ENCODE assay signal across 13 mouse cellular contexts in the genomic region with DNA sequence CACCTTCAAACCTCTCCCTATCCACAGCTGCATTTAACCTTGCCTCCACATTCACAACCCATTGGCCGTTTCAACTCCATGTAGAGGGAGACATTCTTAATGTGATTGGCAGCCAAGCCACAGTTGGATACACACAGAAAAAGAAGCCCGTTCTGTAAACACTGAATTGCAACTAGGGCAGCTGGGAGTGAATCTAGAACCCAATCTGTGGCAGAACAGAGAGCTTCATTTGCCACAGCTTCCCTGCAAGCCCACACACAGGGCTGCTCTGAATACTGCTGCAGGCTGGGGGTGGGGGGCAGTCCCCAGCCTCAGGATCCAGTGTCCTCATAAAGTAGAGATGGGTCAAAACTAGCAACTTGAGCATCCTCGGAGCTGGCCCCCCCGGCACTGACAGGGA. TPM values are rescaled to one million over a fixed set of nuclear protein-coding genes. Genes with fewer than 3 reads are reported as not detected.
DNase-seq lines count a peak whose midpoint lies in the region; ATAC-seq and TF ChIP-seq lines count a peak whose summit lies in the region.
"Had no signal": no experiment of that assay in that cellular context is flagged by ENCODE, and none has a peak within 500 bp of the region (broad histone marks: within the 10 kb centered on the region; RNA-seq: fewer than 3 reads in every experiment).

No protein-coding gene starts in this region.

- no peak for TF ChIP-seq EP300 in liver, postnatal 0 days (IDR thresholded peaks at IDR 0.05; ENCODE audit: low read depth)

- no peak overlapping the region for H3K9ac ChIP-seq in forebrain, postnatal 0 days
- H3K9ac ChIP-seq in forebrain, embryonic 16.5 days (replicated peaks; ENCODE audit: low read depth, low read length): no peak overlapping the region
- no peak overlapping the region for H3K9ac ChIP-seq in liver, postnatal 0 days (replicated peaks)
- H3K9ac ChIP-seq: embryonic facial prominence, embryonic 15.5 days; limb, embryonic 15.5 days; midbrain, embryonic 15.5 days had no signal

- no peaks in the 10 kb centered on the region for H3K36me3 ChIP-seq in forebrain, postnatal 0 days (ENCODE audit: insufficient read depth)
- H3K36me3 ChIP-seq in forebrain, embryonic 16.5 days (ENCODE audit: control insufficient read depth, insufficient read depth): no peaks in the 10 kb centered on the region
- H3K36me3 ChIP-seq in hindbrain, embryonic 10.5 days: peaks cover 15% of the 10 kb centered on the region
- peaks cover 5% of the 10 kb centered on the region for H3K36me3 ChIP-seq in liver, postnatal 0 days (replicated peaks; ENCODE audit: insufficient read depth, low read length)
- H3K36me3 ChIP-seq: midbrain, embryonic 15.5 days had no signal

- H3K27me3 ChIP-seq in forebrain, postnatal 0 days (ENCODE audit: insufficient read depth, low read length): no peaks in the 10 kb centered on the region
- no peaks in the 10 kb centered on the region for H3K27me3 ChIP-seq in forebrain, embryonic 16.5 days (replicated peaks; ENCODE audit: control insufficient read depth, insufficient read depth, low read length)
- H3K27me3 ChIP-seq in hindbrain, embryonic 10.5 days (ENCODE audit: insufficient read depth, poor library complexity, severe bottlenecking): no peaks in the 10 kb centered on the region
- H3K27me3 ChIP-seq in liver, postnatal 0 days (ENCODE audit: insufficient read depth, low read length): peaks cover 7% of the 10 kb centered on the region
- H3K27me3 ChIP-seq: embryonic facial prominence, embryonic 15.5 days; limb, embryonic 15.5 days; midbrain, embryonic 15.5 days had no signal

- WGBS in forebrain, postnatal 0 days: 52% methylated on average over 4 of the region's 4 CpGs
- WGBS in forebrain, embryonic 16.5 days: 57% methylated on average over 4 of the region's 4 CpGs
- 80% methylated on average over 4 of the region's 4 CpGs for WGBS in hindbrain, embryonic 10.5 days
- 78% methylated on average over 4 of the region's 4 CpGs for WGBS in liver, postnatal 0 days (ENCODE audit: insufficient replicate concordance)

- H3K4me1 ChIP-seq in forebrain, postnatal 0 days (ENCODE audit: insufficient read depth): peaks cover 39% of the 10 kb centered on the region
- peaks cover 60% of the 10 kb centered on the region for H3K4me1 ChIP-seq in forebrain, embryonic 16.5 days (replicated peaks; ENCODE audit: control insufficient read depth, insufficient read depth, low read length)
- H3K4me1 ChIP-seq in hindbrain, embryonic 10.5 days (replicated peaks): peaks cover 74% of the 10 kb centered on the region
- H3K4me1 ChIP-seq in liver, postnatal 0 days (ENCODE audit: insufficient read depth): peaks cover 31% of the 10 kb centered on the region

- intact Hi-C loops in left cerebral cortex, postnatal 25 days (cut with DNase I): loop anchor here (5.0 kb wide), 1 partner anchor 91 kb away; a partner anchor contains a TSS

- H3K9me3 ChIP-seq in forebrain, postnatal 0 days (ENCODE audit: low read length): no peaks in the 10 kb centered on the region
- H3K9me3 ChIP-seq in forebrain, embryonic 16.5 days (ENCODE audit: control insufficient read depth, low read length): no peaks in the 10 kb centered on the region
- no peaks in the 10 kb centered on the region for H3K9me3 ChIP-seq in hindbrain, embryonic 10.5 days
- H3K9me3 ChIP-seq in liver, postnatal 0 days (ENCODE audit: low read length): no peaks in the 10 kb centered on the region
- H3K9me3 ChIP-seq: embryonic facial prominence, embryonic 15.5 days; limb, embryonic 15.5 days; midbrain, embryonic 15.5 days had no signal

- no peak overlapping the region; the same call in 1 of the 2 replicates for H3K27ac ChIP-seq in forebrain, postnatal 0 days (ENCODE audit: low read depth, low read length)
- no peak overlapping the region for H3K27ac ChIP-seq in forebrain, embryonic 16.5 days (ENCODE audit: low read length)
- peak overlapping the region; percentile 69; the same call in 1 of the 2 replicates for H3K27ac ChIP-seq in hindbrain, embryonic 10.5 days
- no peak overlapping the region for H3K27ac ChIP-seq in liver, postnatal 0 days (ENCODE audit: low read depth)
- H3K27ac ChIP-seq: embryonic facial prominence, embryonic 15.5 days; limb, embryonic 15.5 days had no signal

- no peak overlapping the region for H3K4me2 ChIP-seq in forebrain, postnatal 0 days (ENCODE audit: low read depth)
- H3K4me2 ChIP-seq in forebrain, embryonic 16.5 days (ENCODE audit: low read length): no peak overlapping the region
- peak overlapping the region; percentile 90 for H3K4me2 ChIP-seq in liver, postnatal 0 days (ENCODE audit: low read depth, low read length)
- H3K4me2 ChIP-seq: embryonic facial prominence, embryonic 15.5 days; limb, embryonic 15.5 days; midbrain, embryonic 15.5 days had no signal

- TF ChIP-seq CTCF in forebrain, postnatal 0 days (IDR thresholded peaks at IDR 0.05; ENCODE audit: low read depth): no peak
- TF ChIP-seq CTCF in liver, postnatal 0 days (IDR thresholded peaks at IDR 0.05; ENCODE audit: low read depth): no peak

- no peak overlapping the region for H3K4me3 ChIP-seq in forebrain, postnatal 0 days (ENCODE audit: low read depth, low read length)
- no peak overlapping the region for H3K4me3 ChIP-seq in forebrain, embryonic 16.5 days (replicated peaks; ENCODE audit: low read length)
- no peak overlapping the region for H3K4me3 ChIP-seq in hindbrain, embryonic 10.5 days
- 0 out of 2 replicates have a peak overlapping the region, but pooled peaks have one; percentile 24 for H3K4me3 ChIP-seq in liver, postnatal 0 days (ENCODE audit: low read depth, low read length)
- H3K4me3 ChIP-seq: embryonic facial prominence, embryonic 15.5 days; limb, embryonic 15.5 days; midbrain, embryonic 15.5 days had no signal

- peak; percentile 11 for DNase-seq in forebrain, postnatal 0 days
- DNase-seq in left cerebral cortex, postnatal 25 days (ENCODE audit: low spot score in 2 of 2): peak; percentile 36 to 78
- DNase-seq in left cerebral cortex, adult 11 months (ENCODE audit: low spot score): no peak
- no peak for DNase-seq in hindbrain, embryonic 10.5 days (ENCODE audit: low spot score)
- DNase-seq in liver, postnatal 0 days: no peak
- DNase-seq: kidney, adult 9 months; lung, postnatal 4 days; thymus, adult 2 months had no signal

- ATAC-seq in forebrain, postnatal 0 days: no peak
- ATAC-seq in forebrain, embryonic 16.5 days: no peak
- ATAC-seq in liver, postnatal 0 days: no peak
- no peak for ATAC-seq in megakaryocyte-erythroid progenitor cell, adult 5-6 weeks (replicated peaks; ENCODE audit: low FRiP score, low TSS enrichment, poor library complexity, severe bottlenecking)
- ATAC-seq: midbrain, embryonic 15.5 days had no signal

RNA-seq across cellular contexts. Expression of a gene that starts 4.8 kb away (rescaled TPM):
- total RNA-seq in forebrain, postnatal 0 days (2014; rRNA removed): 104 TPM in 2 replicates
- 37.4 and 41.9 TPM in 2 replicates for polyA plus RNA-seq in forebrain, postnatal 0 days (2015; fragmentation: Nextera tagmentation; extraction: Ambion mirVana)
- polyA plus RNA-seq in forebrain, embryonic 16.5 days (2015; fragmentation: Nextera tagmentation; extraction: Ambion mirVana): 30.4 and 34.9 TPM in 2 replicates
- total RNA-seq in left cerebral cortex, postnatal 25 days (2021): 100 to 1,000 TPM; 158 to 162 TPM
- 15.1 and 18.7 TPM in 2 replicates for polyA plus RNA-seq in hindbrain, embryonic 10.5 days (2016; fragmentation: Nextera tagmentation; extraction: Ambion mirVana)
- polyA plus RNA-seq in liver, postnatal 0 days (2015; fragmentation: Nextera tagmentation; extraction: Ambion mirVana): 154 TPM in 2 replicates
- total RNA-seq in megakaryocyte-erythroid progenitor cell, adult 5-6 weeks (2014; fragmentation: Nextera tagmentation): 7.3 and 12.5 TPM in 2 replicates
- total RNA-seq in megakaryocyte-erythroid progenitor cell, adult 5-6 weeks (2017): 3.2 and 4.8 TPM in 2 replicates

RNA-seq across cellular contexts. Expression of a gene that starts 31.1 kb away (rescaled TPM):
- 18.3 and 18.9 TPM in 2 replicates for total RNA-seq in forebrain, postnatal 0 days (2014; rRNA removed)
- polyA plus RNA-seq in forebrain, postnatal 0 days (2015; fragmentation: Nextera tagmentation; extraction: Ambion mirVana): 4.8 and 6.0 TPM in 2 replicates
- 12.3 and 13.1 TPM in 2 replicates for polyA plus RNA-seq in forebrain, embryonic 16.5 days (2015; fragmentation: Nextera tagmentation; extraction: Ambion mirVana)
- 10 to 100 TPM; 40.3 to 43.2 TPM for total RNA-seq in left cerebral cortex, postnatal 25 days (2021)
- polyA plus RNA-seq in hindbrain, embryonic 10.5 days (2016; fragmentation: Nextera tagmentation; extraction: Ambion mirVana): 10.6 and 12.3 TPM in 2 replicates
- polyA plus RNA-seq in liver, postnatal 0 days (2015; fragmentation: Nextera tagmentation; extraction: Ambion mirVana): 2.3 and 2.9 TPM in 2 replicates
- 3.8 and 12.1 TPM in 2 replicates for total RNA-seq in megakaryocyte-erythroid progenitor cell, adult 5-6 weeks (2014; fragmentation: Nextera tagmentation)
- 5.1 and 13.9 TPM in 2 replicates for total RNA-seq in megakaryocyte-erythroid progenitor cell, adult 5-6 weeks (2017)

Comparison
In these comparisons a context has a peak if more than half of its experiments do, and no peak if none do; other contexts are left out.
1. DNase-seq: peak in forebrain, postnatal 0 days (single experiment) and left cerebral cortex, postnatal 25 days (2 of 2); none in left cerebral cortex, adult 11 months (single experiment), hindbrain, embryonic 10.5 days (single experiment) and liver, postnatal 0 days (single experiment).